Mouse (Mus musculus): ENCODE data around the gene Meox1. TPM values are rescaled to one million over a fixed set of nuclear protein-coding genes. Genes with fewer than 3 reads are reported as not detected.
A peak's percentile ranks its signal among the peaks of the same experiment; 100 is the strongest.

Gene Meox1
- polyA plus RNA-seq, 1 experiment from 2014 or later: 2.9 TPM

DNA sequence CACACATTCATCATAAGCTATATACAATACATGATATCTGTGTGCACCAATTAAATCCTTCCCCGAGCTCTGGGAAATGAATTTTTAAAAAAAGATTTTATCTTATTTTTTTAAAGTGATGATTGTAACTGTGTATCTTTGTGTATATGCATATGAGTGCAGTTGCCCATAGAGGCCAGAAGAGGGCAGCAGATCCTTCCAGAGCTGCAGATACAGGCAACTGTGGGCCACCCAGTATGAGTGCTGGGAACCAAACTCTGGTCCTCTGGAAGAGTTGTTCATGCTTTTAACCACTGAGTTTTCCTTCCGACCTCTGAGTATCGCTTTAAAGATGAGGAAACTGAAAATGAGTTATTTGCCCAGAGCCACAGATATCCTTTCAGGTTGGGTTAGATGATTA, 53.8 kb downstream of the Meox1 start:
- Histone ChIP-seq H3K9me3 (peaks cover 7% of the 10 kb centered on the region; the same call in 1 of the 2 replicates), H3K36me3 (replicated peaks) (no peaks in the 10 kb centered on the region), H3K4me3 (no peak overlapping the region), H3K27me3 (replicated peaks; ENCODE audit: low read depth, poor library complexity, severe bottlenecking) (peaks cover 6% of the 10 kb centered on the region; the same call in 1 of the 2 replicates), H3K27ac (replicated peaks) (no peak overlapping the region), H3K4me1 (peaks cover 3% of the 10 kb centered on the region; the same call in 1 of the 2 replicates)
- WGBS: 95% methylated on average over 3 of the region's 3 CpGs
- DNase-seq (ENCODE audit: low spot score): no peak

DNA sequence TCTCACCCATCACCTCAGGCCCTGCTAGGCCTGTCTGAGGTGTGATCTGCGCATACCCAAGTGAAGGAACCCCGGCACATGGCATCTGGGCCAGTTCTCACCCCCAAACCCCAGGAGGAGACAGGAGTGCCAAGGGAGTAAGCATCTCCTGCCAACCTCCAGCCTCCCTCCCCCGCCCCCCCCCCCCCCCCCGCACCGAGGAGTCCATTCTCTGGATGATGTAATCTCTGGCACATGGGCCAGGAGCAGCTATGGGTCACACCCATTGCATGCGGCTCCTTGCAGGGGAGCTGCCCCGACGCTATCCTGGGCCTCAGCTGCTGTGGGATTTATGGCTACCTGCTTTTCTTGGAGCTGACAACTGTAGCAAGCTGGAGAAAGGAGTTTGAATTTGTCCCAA, 54.7 kb downstream of the Meox1 start:
- WGBS: 76% methylated on average over 7 of the region's 8 CpGs
- Histone ChIP-seq H3K27ac (replicated peaks) (no peak overlapping the region), H3K9me3 (peaks cover 7% of the 10 kb centered on the region; the same call in 1 of the 2 replicates), H3K36me3 (replicated peaks) (no peaks in the 10 kb centered on the region), H3K4me3 (no peak overlapping the region), H3K4me1 (peaks cover 11% of the 10 kb centered on the region), H3K27me3 (replicated peaks; ENCODE audit: low read depth, poor library complexity, severe bottlenecking) (peaks cover 6% of the 10 kb centered on the region; the same call in 1 of the 2 replicates)
- DNase-seq (ENCODE audit: low spot score): no peak

DNA sequence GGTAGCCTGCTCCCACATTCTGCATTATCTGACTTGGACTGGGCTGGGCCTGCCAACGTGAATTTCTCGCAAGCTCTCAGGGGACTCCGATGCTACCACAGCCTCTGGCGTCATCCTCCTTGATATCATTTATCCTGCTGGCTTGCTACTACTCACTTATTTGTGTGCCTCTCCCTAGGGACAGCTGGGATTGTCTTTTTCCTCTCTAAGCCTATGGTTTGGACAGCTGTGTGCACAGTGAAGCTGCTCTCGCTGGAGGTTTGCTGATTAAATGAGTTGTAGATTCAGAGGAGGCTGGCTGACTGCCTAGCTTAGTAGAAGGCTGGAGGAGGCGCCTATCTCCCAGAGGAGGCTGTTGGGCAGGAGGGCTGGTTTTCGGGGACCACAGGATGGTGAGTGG, 62.2 kb downstream of the Meox1 start:
- H3K36me3 ChIP-seq (replicated peaks): no peaks in the 10 kb centered on the region
- peak overlapping the region; percentile 78 for H3K27ac ChIP-seq (replicated peaks)
- H3K9me3 ChIP-seq: no peaks in the 10 kb centered on the region
- no peak for DNase-seq (ENCODE audit: low spot score)
- peaks cover 47% of the 10 kb centered on the region for H3K4me1 ChIP-seq
- no peaks in the 10 kb centered on the region for H3K27me3 ChIP-seq (replicated peaks; ENCODE audit: low read depth, poor library complexity, severe bottlenecking)
- H3K4me3 ChIP-seq: no peak overlapping the region
- WGBS: 76% methylated on average over 7 of the region's 7 CpGs

DNA sequence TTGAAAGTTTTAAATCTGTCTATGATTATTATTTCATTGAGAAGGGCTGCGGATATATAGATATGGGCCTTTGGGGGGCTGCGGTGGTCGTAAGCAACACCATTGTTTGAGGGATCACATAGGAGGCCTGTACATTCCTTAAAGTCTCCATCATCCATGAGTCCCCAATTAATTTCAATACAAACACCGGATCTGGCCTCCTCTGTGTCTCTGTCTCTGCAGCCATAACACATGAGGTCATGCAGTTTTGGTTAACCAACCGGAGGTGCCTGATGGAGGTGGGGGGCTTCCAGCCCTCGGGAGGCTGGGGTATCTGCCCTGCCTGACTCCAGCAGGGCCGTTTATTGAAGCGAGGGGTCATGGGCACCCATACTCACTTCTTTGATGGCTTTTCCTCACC, 63.6 kb downstream of the Meox1 start:
- 69% methylated on average over 8 of the region's 8 CpGs for whole genome bisulfite sequencing
- H3K9me3 ChIP-seq: no peaks in the 10 kb centered on the region
- H3K27ac ChIP-seq (replicated peaks): peak overlapping the region; percentile 78

DNA sequence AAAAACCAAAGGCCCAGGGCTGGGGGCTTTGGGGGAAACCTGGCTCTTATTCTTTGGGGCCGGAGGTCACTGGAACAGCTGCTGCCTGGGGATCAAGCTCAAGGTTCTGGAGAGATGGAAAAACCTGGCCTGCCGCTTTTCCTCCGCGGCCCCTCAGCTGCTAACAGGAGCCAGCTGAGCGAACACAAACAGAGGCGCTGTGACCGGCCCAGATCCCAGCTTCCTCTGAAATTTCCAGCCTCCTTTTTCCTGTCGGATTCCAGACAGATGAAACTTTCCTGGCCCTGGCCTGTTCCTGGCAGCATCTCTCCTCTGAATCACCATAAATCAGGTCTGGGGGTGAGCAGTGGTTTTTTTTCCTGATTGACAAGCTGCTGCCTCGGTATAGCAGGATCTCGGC, 64.1 kb downstream of the Meox1 start:
- H3K27ac ChIP-seq (replicated peaks): peak overlapping the region; percentile 78

More for the DNA sequence above, 63.6 kb downstream of the Meox1 start:
- DNase-seq (ENCODE audit: low spot score): no peak
- peak overlapping the region; percentile 32; the same call in 1 of the 2 replicates for H3K4me3 ChIP-seq
- peaks cover 47% of the 10 kb centered on the region for H3K4me1 ChIP-seq
- no peaks in the 10 kb centered on the region for H3K27me3 ChIP-seq (replicated peaks; ENCODE audit: low read depth, poor library complexity, severe bottlenecking)
- H3K36me3 ChIP-seq (replicated peaks): no peaks in the 10 kb centered on the region

DNA sequence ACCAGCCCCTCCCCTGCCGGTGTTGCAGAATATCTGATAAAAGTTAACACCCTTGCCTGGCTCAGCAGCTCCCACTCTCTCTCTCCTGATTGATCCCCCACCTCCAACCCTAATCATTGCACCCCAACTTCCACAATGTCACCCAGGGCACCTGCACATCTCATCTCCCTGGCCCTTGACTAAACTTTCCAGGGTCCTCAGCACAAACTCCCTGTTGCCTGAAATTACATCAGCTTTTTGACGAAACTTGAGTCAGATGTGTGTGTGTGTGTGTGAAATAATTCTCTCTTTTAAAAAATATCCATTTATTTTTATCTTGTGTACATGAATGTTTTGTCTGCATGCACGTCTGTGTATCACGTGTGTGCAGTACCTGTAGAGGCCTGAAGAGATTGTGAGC, 65.5 kb downstream of the Meox1 start:
- H3K27me3 ChIP-seq (replicated peaks; ENCODE audit: low read depth, poor library complexity, severe bottlenecking): no peaks in the 10 kb centered on the region
- no peak for DNase-seq (ENCODE audit: low spot score)
- no peak overlapping the region for H3K4me3 ChIP-seq
- no peaks in the 10 kb centered on the region for H3K36me3 ChIP-seq (replicated peaks)
- 92% methylated on average over 4 of the region's 4 CpGs for WGBS
- H3K27ac ChIP-seq (replicated peaks): no peak overlapping the region
- H3K9me3 ChIP-seq: no peaks in the 10 kb centered on the region
- peaks cover 33% of the 10 kb centered on the region for H3K4me1 ChIP-seq

More for the DNA sequence above, 64.1 kb downstream of the Meox1 start:
- Histone ChIP-seq H3K9me3 (no peaks in the 10 kb centered on the region), H3K4me1 (peaks cover 46% of the 10 kb centered on the region), H3K36me3 (replicated peaks) (no peaks in the 10 kb centered on the region), H3K27me3 (replicated peaks; ENCODE audit: low read depth, poor library complexity, severe bottlenecking) (no peaks in the 10 kb centered on the region), H3K4me3 (peak overlapping the region; percentile 32; the same call in 1 of the 2 replicates)
- 18% methylated on average over 10 of the region's 10 CpGs for WGBS
- DNase-seq (ENCODE audit: low spot score): peak; percentile 83

Other genes starting within 250 kb of the Meox1 start
- gene Arl4d, start 228.8 kb downstream of the Meox1 start, polyA plus RNA-seq (2016; fragmentation: Nextera tagmentation; extraction: Ambion mirVana): 3.3 and 5.1 TPM in 2 replicates
- gene Dhx8, start 161.5 kb downstream of the Meox1 start, polyA plus RNA-seq (2016; fragmentation: Nextera tagmentation; extraction: Ambion mirVana): 50.5 and 52.3 TPM in 2 replicates
- 15.9 and 18.9 TPM in 2 replicates for gene Etv4, start 109.0 kb downstream of the Meox1 start, polyA plus RNA-seq (2016; fragmentation: Nextera tagmentation; extraction: Ambion mirVana)
- 0.20 and 0.30 TPM in 2 replicates for gene Sost, start 72.6 kb upstream of the Meox1 start, polyA plus RNA-seq (2016; fragmentation: Nextera tagmentation; extraction: Ambion mirVana)
- not detected in 2 replicates for gene Cfap97d1, start 89.9 kb upstream of the Meox1 start, polyA plus RNA-seq (2016; fragmentation: Nextera tagmentation; extraction: Ambion mirVana)
- 11.0 and 11.7 TPM in 2 replicates for gene Dusp3, start 92.6 kb upstream of the Meox1 start, polyA plus RNA-seq (2016; fragmentation: Nextera tagmentation; extraction: Ambion mirVana)
- gene Mpp3, start 134.1 kb upstream of the Meox1 start, polyA plus RNA-seq (2016; fragmentation: Nextera tagmentation; extraction: Ambion mirVana): 8.2 and 10.3 TPM in 2 replicates
- gene Cd300lg, start 147.1 kb upstream of the Meox1 start, polyA plus RNA-seq (2016; fragmentation: Nextera tagmentation; extraction: Ambion mirVana): 0.28 and 0.51 TPM in 2 replicates
- 12.5 and 12.9 TPM in 2 replicates for gene Mpp2, start 194.1 kb upstream of the Meox1 start, polyA plus RNA-seq (2016; fragmentation: Nextera tagmentation; extraction: Ambion mirVana)
- gene Ppy, start 206.9 kb upstream of the Meox1 start, polyA plus RNA-seq (2016; fragmentation: Nextera tagmentation; extraction: Ambion mirVana): not detected in 2 replicates
- 0.32 and 0.49 TPM in 2 replicates for gene Pyy, start 213.5 kb upstream of the Meox1 start, polyA plus RNA-seq (2016; fragmentation: Nextera tagmentation; extraction: Ambion mirVana)